Mouse (Mus musculus) heart, adult 2 months (tissue): ENCODE results near the gene Rtn4ip1.
A peak's percentile ranks its signal among the peaks of the same experiment; 100 is the strongest.

Source experiments
- CTCF ChIP-seq: fragments of 200-600 bp; IDR thresholded peaks from 2 replicates; pipeline ENCODE4 v1.8.1; 2022; ENCODE audit warnings: antibody characterized with exemption, mild to moderate bottlenecking, moderate library complexity
- POLR2A ChIP-seq: fragments of 200-500 bp; IDR thresholded peaks from 2 replicates; pipeline ENCODE4 v1.6.1; 2011; ENCODE audit warnings: mild to moderate bottlenecking, low read depth, low read length, control low read depth; ENCODE audit not compliant: insufficient read depth

DNA sequence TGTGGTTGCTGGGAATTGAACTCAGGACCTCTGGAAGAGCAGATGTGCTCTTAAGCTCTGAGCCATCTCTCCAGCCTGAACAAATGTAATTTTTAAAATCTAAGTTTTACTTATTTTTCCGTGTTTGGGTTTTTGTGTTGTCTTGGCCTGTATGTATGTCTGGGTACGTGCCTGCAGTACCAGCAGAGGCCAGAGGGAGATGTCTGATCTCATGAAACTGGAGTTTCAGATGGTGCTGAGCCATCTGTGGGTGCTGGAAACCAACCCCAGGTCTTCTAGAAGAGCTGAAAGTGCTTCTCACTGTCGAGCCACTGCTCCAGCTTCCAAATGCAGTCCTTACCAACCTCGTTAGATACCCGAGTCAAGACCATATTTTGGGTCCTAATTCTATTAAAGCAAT is 89.7 kb downstream of the Rtn4ip1 start:
- TF ChIP-seq POLR2A (no peak), CTCF (peak; percentile 34)
